Mouse (Mus musculus) hindbrain, embryonic 15.5 days (tissue): Measurements from ENCODE around the gene Fgr. TPM values are rescaled to one million over a fixed set of nuclear protein-coding genes. Genes with fewer than 3 reads are reported as not detected.
A peak's percentile ranks its signal among the peaks of the same experiment; 100 is the strongest.

Experiments
- ATAC-seq: fragments of 200-750 bp; cut with Nextera tagmentation; 2 replicates; pipeline ENCODE4 v1.8.0; 2017; ENCODE audit warnings: low read depth, moderate number of reproducible peaks, moderate TSS enrichment; ENCODE audit not compliant: low FRiP score
- H3K27ac ChIP-seq: fragments of 300-500 bp; sonication (generic); replicated peaks from 2 replicates; pipeline ENCODE4 v1.5.1; 2015; ENCODE audit warnings: mild to moderate bottlenecking, inconsistent platforms
- H3K27me3 ChIP-seq: fragments of 300-500 bp; sonication (generic); 2 replicates; pipeline ENCODE4 v1.6.1; 2015; ENCODE audit warnings: control low read depth, inconsistent platforms
- H3K36me3 ChIP-seq: fragments of 300-500 bp; sonication (generic); 2 replicates; pipeline ENCODE4 v1.6.1; 2015; ENCODE audit warnings: control low read depth, inconsistent platforms
- H3K4me1 ChIP-seq: fragments of 300-500 bp; sonication (generic); replicated peaks from 2 replicates; pipeline ENCODE4 v1.6.1; 2015; ENCODE audit warnings: control low read depth, inconsistent platforms
- H3K4me2 ChIP-seq: fragments of 300-500 bp; sonication (generic); 2 replicates; pipeline ENCODE4 v1.6.1; 2015; ENCODE audit warnings: moderate library complexity, mild to moderate bottlenecking, inconsistent platforms
- H3K4me3 ChIP-seq: fragments of 300-500 bp; sonication (generic); 2 replicates; pipeline ENCODE4 v1.5.1; 2015; ENCODE audit warnings: mild to moderate bottlenecking, inconsistent platforms
- H3K9ac ChIP-seq: fragments of 300-500 bp; sonication (generic); 2 replicates; pipeline ENCODE4 v1.6.1; 2015; ENCODE audit warnings: inconsistent platforms
- H3K9me3 ChIP-seq: fragments of 300-500 bp; sonication (generic); 2 replicates; pipeline ENCODE4 v1.6.1; 2016; ENCODE audit warnings: control low read depth, inconsistent platforms
- WGBS: fragments of 180-500 bp; shearing (Covaris S2); methylation state at CpG from one replicate; pipeline ENCODE4 v1.1.7; 2015; 5-methylcytosine and 5-hydroxymethylcytosine counted together
- polyA plus RNA-seq: library from polyadenylated mRNA; unstranded; fragments of >200 nt; fragmentation: Nextera tagmentation; extraction: Ambion mirVana; gene quantifications from 2 replicates; pipeline ENCODE4 v1.2.1, GENCODE M21; 2015

Fgr gene
- polyA plus RNA-seq, 1 experiment from 2014 or later: 0.21 TPM

GRCm38 (mm10) chr4:132975791-132976190, 1.9 kb downstream of the Fgr start:
- no peak overlapping the region for H3K27ac ChIP-seq
- H3K36me3 ChIP-seq: no peaks in the 10 kb centered on the region
- no peak overlapping the region for H3K9ac ChIP-seq
- H3K4me3 ChIP-seq: no peak overlapping the region
- no peak for ATAC-seq
- no peaks in the 10 kb centered on the region for H3K9me3 ChIP-seq
- H3K27me3 ChIP-seq: peaks cover 23% of the 10 kb centered on the region
- 38% methylated on average over 3 of the region's 3 CpGs for WGBS
- peaks cover 25% of the 10 kb centered on the region for H3K4me1 ChIP-seq
- H3K4me2 ChIP-seq: no peak overlapping the region

- Histone ChIP-seq H3K9me3 (no peaks in the 10 kb centered on the region), H3K27me3 (peaks cover 23% of the 10 kb centered on the region), H3K27ac (no peak overlapping the region), H3K4me1 (peaks cover 29% of the 10 kb centered on the region), H3K4me3 (no peak overlapping the region), H3K36me3 (no peaks in the 10 kb centered on the region), H3K4me2 (no peak overlapping the region), H3K9ac (no peak overlapping the region)
- ATAC-seq: no peak
- 83% methylated on average over 6 of the region's 6 CpGs for WGBS
These were observed 2.8 kb downstream of the Fgr start for GRCm38 (mm10) chr4:132976729-132977128.

GRCm38 (mm10) chr4:132977597-132977996, 3.7 kb downstream of the Fgr start:
- H3K4me2 ChIP-seq: no peak overlapping the region
- 61% methylated on average over 5 of the region's 5 CpGs for WGBS
- no peak for ATAC-seq

DNA sequence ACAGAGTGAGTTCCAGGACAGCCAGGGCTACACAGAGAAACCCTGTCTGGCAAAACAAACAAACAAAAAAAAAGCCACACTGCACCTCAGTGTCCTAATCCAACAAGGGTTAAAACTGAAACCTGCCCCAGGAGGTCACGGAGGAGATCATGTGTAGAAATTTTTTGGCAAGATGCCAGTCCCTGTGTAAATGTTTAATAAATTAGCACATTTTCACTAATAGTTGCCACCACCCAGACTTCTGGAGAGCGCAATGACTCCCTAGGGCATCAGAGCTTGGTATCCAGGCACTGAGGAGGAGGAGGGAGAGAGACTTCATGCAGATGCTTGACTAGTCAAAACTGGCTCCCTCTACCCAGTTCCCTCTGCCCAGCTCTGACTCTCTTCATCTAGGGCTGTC, 5.3 kb downstream of the Fgr start:
- Histone ChIP-seq H3K9ac (no peak overlapping the region), H3K4me3 (no peak overlapping the region), H3K9me3 (no peaks in the 10 kb centered on the region)

More at GRCm38 (mm10) chr4:132977597-132977996, 3.7 kb downstream of the Fgr start:
- Histone ChIP-seq H3K9me3 (no peaks in the 10 kb centered on the region), H3K27ac (no peak overlapping the region), H3K27me3 (peaks cover 23% of the 10 kb centered on the region), H3K4me3 (no peak overlapping the region), H3K9ac (no peak overlapping the region), H3K36me3 (no peaks in the 10 kb centered on the region), H3K4me1 (peaks cover 29% of the 10 kb centered on the region)

DNA sequence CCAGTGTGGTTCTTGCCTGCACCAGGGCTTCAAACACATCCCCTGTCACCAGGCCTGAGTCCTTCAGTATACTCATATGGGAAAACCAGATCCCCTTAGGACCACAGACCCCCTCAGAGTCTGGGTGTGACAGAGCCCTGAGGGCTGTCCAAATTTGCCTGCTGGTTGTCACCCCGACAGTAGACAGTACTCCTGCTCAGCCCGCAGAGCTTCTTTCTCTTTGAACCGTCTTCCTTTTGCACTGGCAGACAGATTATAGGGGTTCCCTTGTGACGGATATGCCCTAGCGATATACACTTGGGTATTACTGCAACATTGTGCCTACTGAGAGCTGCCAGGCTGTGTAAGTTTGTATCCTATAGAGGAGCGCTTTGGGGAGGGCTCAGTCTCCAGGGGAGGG, 7.7 kb downstream of the Fgr start:
- Histone ChIP-seq H3K4me2 (no peak overlapping the region), H3K36me3 (no peaks in the 10 kb centered on the region), H3K27me3 (no peaks in the 10 kb centered on the region), H3K9ac (no peak overlapping the region), H3K4me3 (no peak overlapping the region), H3K9me3 (no peaks in the 10 kb centered on the region), H3K4me1 (peaks cover 17% of the 10 kb centered on the region), H3K27ac (no peak overlapping the region)
- WGBS: 74% methylated on average over 6 of the region's 6 CpGs
- ATAC-seq: no peak

More for the DNA sequence above, 5.3 kb downstream of the Fgr start:
- H3K4me2 ChIP-seq: no peak overlapping the region
- 54% methylated on average over 2 of the region's 2 CpGs for WGBS
- H3K4me1 ChIP-seq: peaks cover 26% of the 10 kb centered on the region
- no peak for ATAC-seq
- no peaks in the 10 kb centered on the region for H3K36me3 ChIP-seq
- no peak overlapping the region for H3K27ac ChIP-seq
- H3K27me3 ChIP-seq: peaks cover 11% of the 10 kb centered on the region; the same call in 1 of the 2 replicates

- ATAC-seq: no peak
- Histone ChIP-seq H3K4me2 (no peak overlapping the region), H3K4me3 (no peak overlapping the region), H3K36me3 (no peaks in the 10 kb centered on the region), H3K4me1 (peaks cover 17% of the 10 kb centered on the region), H3K27ac (no peak overlapping the region), H3K9me3 (no peaks in the 10 kb centered on the region), H3K9ac (no peak overlapping the region), H3K27me3 (no peaks in the 10 kb centered on the region)
- 73% methylated on average over 6 of the region's 6 CpGs for WGBS
These were observed 9.1 kb downstream of the Fgr start for GRCm38 (mm10) chr4:132982999-132983398.

GRCm38 (mm10) chr4:132983664-132984512, 10.0 kb downstream of the Fgr start:
- WGBS: 42% methylated on average over 7 of the region's 7 CpGs
- Histone ChIP-seq H3K4me3 (no peak overlapping the region), H3K36me3 (no peaks in the 10 kb centered on the region), H3K27ac (peak overlapping the region; percentile 81), H3K4me2 (no peak overlapping the region), H3K27me3 (no peaks in the 10 kb centered on the region), H3K9me3 (no peaks in the 10 kb centered on the region), H3K9ac (0 out of 2 replicates have a peak overlapping the region, but pooled peaks have one; percentile 10), H3K4me1 (peaks cover 17% of the 10 kb centered on the region)
- ATAC-seq: peak; percentile 75

GRCm38 (mm10) chr4:132988581-132989355, 14.9 kb downstream of the Fgr start:
- Histone ChIP-seq H3K27me3 (no peaks in the 10 kb centered on the region), H3K9ac (no peak overlapping the region), H3K36me3 (no peaks in the 10 kb centered on the region), H3K9me3 (no peaks in the 10 kb centered on the region), H3K27ac (no peak overlapping the region), H3K4me2 (no peak overlapping the region), H3K4me1 (peaks cover 10% of the 10 kb centered on the region), H3K4me3 (no peak overlapping the region)
- no peak for ATAC-seq
- WGBS: 93% methylated on average over 6 of the region's 6 CpGs

GRCm38 (mm10) chr4:132993553-132993952, 19.7 kb downstream of the Fgr start:
- Histone ChIP-seq H3K27me3 (no peaks in the 10 kb centered on the region), H3K4me2 (no peak overlapping the region), H3K4me3 (no peak overlapping the region), H3K36me3 (no peaks in the 10 kb centered on the region), H3K4me1 (no peaks in the 10 kb centered on the region), H3K9ac (no peak overlapping the region), H3K9me3 (no peaks in the 10 kb centered on the region), H3K27ac (no peak overlapping the region)
- ATAC-seq: no peak
- WGBS: 62% methylated on average over 4 of the region's 4 CpGs

- H3K36me3 ChIP-seq: no peaks in the 10 kb centered on the region
- no peak overlapping the region for H3K4me3 ChIP-seq
- H3K27ac ChIP-seq: no peak overlapping the region
- H3K27me3 ChIP-seq: no peaks in the 10 kb centered on the region
- 48% methylated on average over 14 of the region's 14 CpGs for WGBS
- no peak for ATAC-seq
- peaks cover 1% of the 10 kb centered on the region for H3K4me1 ChIP-seq
- no peak overlapping the region for H3K9ac ChIP-seq
- H3K9me3 ChIP-seq: no peaks in the 10 kb centered on the region
- H3K4me2 ChIP-seq: no peak overlapping the region
These were observed 23.8 kb downstream of the Fgr start for GRCm38 (mm10) chr4:132997469-132998237.

DNA sequence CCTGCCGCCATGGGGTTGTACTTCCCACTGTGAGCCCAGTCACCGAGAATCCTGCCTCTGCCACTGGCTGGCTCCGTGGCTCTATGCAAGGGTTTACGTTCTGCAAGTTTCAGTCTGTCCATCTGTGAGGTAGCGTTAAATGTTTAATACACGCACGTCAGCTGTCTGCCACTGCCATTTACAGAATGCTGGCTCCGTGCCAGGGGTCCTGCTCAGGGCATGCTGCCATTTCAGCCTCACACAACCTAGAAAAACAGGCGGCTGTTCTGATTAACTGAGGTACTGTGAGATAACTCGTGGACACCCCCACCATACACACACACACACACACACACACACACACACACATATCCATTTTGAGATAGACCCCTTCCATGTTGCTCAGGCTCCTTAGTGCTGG, 29.0 kb downstream of the Fgr start:
- no peaks in the 10 kb centered on the region for H3K27me3 ChIP-seq
- no peaks in the 10 kb centered on the region for H3K9me3 ChIP-seq
- H3K4me3 ChIP-seq: no peak overlapping the region
- H3K4me2 ChIP-seq: no peak overlapping the region
- peaks cover 18% of the 10 kb centered on the region for H3K4me1 ChIP-seq
- H3K27ac ChIP-seq: peak overlapping the region; percentile 46; the same call in 1 of the 2 replicates
- no peak overlapping the region for H3K9ac ChIP-seq
- no peaks in the 10 kb centered on the region for H3K36me3 ChIP-seq
- WGBS: 20% methylated on average over 10 of the region's 10 CpGs
- ATAC-seq: no peak
